Mouse (Mus musculus) cerebellum, adult (tissue): ENCODE measurements around the gene Eya3.
"Not testable (repeated sequence)": the region's sequence is repeated elsewhere in the genome, so short reads cannot be mapped to it uniquely, and the experiment has no call there.

Experiments used
- ATAC-seq: cut with Nextera tagmentation; 2 replicates; pipeline ENCODE4 v1.9.2; 2017; ENCODE audit warnings: mild to moderate bottlenecking, moderate library complexity, mixed read lengths; ENCODE audit not compliant: insufficient number of reproducible peaks, low FRiP score, low TSS enrichment

The Eya3 gene

GRCm38 (mm10) chr4:132735894-132736293 lies 97.1 kb downstream of the Eya3 start:
- ATAC-seq, result no peak

- ATAC-seq, result not testable (repeated sequence)
These were observed 98.4 kb downstream of the Eya3 start for GRCm38 (mm10) chr4:132737154-132737553.

DNA sequence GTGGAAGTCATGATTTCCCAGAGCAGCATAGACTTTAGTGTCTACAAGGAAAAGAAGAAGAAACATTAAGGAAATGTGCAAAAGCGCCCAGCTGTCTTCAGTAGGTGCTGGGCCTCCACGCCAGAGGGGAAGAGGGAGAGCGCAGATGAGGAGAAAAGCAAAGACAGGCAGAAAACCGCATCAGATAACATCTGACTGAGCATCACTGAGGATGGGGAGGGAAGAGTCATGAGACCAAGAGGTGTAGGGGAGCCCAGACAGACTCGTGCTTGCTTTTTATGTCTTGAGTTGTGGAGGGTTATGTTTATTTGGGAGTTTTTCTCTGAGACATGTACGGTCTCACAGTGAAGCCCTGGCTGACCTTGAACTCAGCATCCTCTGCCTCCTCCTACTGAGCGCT lies 102.7 kb downstream of the Eya3 start:
- ATAC-seq, result no peak

DNA sequence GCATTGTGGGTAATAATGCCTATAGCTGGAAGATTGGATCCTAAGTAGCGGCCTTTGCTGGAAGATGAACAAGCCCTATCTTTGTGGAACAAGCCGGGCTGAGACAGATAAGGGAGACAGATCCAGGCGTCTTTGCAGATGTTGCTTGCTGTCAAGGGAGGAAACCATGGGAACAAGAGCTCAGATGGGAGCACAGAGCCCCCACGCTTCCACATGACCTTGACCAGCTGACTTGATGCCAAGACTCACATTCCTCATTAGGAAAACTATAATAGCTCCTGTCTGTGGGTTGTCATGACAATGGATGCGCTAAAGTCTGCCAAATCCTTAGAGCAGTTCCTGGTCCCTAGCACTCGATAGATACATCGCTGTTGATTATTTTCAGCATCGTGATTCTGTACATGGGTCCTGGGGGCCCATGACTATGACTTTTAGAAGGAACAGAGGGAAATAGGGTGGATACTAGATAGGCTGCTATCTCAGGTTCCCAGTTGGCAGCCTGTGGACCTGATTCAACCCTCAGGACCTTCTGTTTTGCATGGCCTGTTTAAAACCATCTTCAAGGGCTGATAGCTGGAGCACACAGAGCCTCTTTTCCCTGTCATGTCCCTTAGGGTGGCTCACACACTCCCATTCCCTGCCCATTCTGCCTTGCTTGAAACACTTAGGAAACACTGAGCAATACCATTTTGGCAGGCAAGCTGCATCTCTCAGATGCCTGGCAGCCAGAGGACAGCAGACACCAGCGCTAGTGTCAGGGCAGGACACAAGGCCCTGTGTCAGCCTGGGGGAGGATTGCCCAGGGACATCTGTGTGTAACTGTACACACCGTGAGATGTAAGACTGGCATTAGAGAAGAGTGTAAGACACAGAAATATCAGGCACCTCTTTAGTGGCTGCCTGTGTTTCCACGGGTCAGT lies 105.5 kb downstream of the Eya3 start:
- ATAC-seq, result no peak

DNA sequence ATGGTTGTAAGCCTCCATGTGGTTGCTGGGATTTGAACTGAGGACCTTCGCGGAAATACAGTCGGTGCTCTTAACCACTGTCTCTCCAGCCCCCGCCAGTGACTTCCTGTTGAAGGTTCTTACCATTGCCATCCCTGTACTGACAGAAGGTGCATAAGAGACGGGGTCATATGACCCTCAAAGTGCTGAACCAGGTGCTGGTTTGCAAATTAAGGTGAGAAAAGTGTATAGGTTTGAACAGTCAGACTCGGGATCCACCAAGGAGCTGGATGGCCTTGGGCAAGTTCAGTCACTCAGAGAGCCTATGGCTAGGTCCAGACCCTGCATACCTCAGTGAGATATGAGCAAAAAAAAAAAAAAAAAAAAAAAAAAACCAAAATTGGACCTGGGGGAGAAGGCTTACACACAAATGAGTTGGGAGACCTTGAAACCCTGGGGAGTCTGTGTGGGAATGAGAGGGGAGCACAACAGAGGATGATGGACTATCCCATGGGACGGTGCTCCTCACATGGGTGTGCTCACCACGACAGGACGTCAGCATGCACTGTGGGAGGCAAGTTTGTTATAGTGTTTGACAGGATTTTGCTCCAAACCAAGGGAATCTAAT lies 108.2 kb downstream of the Eya3 start:
- no peak for ATAC-seq

DNA sequence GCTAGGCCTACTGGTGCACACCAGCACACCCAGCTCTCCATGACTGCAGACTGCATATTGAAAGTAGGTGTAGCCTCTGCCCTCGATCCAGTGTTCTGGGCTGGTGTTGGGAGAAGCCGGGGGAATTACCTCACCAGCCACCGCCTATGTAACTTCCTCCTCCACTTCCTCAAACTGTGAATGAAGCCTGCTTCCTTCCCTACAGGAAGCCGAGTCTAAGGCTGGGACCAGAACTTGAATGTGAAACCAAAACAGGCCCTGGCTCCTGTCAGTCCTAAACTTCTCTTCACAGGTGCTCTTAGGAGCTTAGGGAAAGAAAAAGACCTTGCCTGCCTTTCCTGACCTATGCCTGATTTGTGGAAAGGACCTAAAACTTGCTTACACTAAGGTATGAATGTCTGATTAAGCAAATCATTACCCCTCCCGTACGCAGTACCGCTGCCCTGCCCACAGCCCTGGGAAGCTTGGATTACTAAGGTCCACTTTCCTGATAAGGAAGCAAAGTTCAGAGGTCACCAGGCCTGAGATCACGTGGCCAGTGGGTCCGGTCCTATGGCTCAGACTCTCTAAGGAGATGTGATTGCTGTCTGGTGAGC lies 109.0 kb downstream of the Eya3 start:
- no peak for ATAC-seq

DNA sequence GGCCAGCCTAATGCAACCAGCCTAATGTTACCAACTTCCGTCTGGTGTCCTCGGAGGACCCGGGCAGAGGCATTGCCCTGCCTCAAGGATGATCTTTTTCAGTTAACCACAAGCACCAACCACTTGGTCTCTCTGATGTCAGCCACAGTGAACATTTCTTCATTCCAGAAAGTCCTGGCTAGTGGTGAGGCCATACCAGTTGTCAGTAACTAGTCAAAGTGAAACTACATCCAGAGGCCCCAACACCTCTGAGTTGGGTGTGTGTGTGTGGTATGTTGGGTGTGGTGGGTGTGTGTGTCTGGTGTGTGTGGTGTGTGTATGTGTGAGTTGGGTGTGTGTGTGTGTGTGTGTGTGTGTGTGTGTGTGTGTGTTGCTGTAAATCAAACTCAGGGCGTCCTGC lies 110.0 kb downstream of the Eya3 start:
- no peak for ATAC-seq

- ATAC-seq, result no peak
These were observed 110.6 kb downstream of the Eya3 start for GRCm38 (mm10) chr4:132749258-132749982.

DNA sequence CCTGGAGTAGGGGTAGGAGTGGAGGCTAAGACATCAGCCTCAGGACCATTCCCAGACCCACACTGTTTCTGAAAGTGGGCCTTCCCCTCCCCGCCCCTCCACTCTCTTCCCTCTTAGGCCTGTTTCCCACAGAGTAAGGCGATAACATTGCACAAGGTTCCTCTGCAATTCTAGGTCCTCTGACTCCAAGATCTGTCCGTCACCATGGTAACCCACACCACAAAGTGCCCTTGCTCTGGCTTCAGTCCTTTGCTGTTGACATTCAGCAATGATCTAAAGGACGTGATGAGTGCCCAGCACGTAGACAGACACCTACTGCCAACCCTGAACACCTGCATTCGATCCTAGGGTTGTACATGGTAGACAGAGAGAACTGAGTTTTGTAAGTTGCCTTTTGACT lies 114.2 kb downstream of the Eya3 start:
- ATAC-seq, result no peak

DNA sequence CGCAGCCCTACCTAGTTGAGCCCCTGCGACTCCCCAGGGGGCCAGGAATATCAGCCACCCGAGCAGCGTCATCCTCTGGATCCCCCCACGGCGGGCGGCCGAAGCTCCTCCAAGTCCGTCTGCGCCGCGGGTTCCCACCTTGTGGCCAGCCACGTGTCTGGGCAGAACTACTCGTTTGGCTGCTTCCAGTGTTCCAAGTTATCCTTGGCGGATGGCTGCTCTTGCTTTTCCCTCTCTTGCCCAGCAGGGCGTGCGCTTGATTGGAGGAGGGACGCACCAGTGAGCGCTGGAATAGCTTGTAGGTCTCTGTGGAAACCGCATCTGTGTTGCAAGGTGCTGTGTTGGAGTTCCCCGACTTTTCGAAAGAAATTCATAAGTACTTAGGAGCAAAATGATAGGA lies 118.2 kb downstream of the Eya3 start, which contains the start of gene Smpdl3b:
Smpdl3b (minus strand) TSS at position 279 of the 400 bp plus-strand sequence.
- ATAC-seq, result no peak; the same call in 1 of the 2 replicates

DNA sequence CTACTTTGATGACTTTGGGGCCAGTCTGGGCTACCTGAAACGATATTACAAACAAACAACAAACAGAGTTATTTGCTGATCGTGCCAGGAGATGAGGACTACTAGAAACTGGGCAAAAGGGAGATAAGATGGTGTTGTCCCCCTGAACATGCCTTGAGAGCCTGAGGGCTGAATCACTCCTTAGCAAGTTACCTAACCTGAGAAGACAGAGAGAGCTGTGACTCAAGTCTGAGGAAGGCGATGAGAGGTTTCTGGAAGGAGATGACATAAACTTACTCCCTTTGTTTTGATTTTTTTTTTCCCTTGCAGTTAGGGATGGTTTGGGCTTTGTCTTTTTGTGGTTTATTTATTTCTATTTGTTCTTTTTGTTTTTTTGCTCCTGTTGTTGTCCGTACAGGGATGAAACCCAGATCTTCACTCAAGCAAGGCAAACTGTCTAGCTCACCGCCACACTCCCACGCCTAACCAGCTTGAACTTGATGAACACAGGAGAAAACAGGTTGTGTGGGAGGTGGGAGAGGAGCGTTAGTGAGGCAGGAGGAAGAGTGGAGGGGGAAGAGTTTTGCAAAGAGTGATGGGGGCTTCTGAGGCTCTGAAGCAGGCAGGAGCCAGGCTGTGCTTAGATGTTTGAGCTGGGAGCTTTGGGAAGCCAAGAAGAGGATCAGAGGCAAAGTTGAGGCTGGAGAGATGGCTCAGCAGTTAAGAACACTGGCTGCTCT lies 119.0 kb downstream of the Eya3 start:
- no peak for ATAC-seq

DNA sequence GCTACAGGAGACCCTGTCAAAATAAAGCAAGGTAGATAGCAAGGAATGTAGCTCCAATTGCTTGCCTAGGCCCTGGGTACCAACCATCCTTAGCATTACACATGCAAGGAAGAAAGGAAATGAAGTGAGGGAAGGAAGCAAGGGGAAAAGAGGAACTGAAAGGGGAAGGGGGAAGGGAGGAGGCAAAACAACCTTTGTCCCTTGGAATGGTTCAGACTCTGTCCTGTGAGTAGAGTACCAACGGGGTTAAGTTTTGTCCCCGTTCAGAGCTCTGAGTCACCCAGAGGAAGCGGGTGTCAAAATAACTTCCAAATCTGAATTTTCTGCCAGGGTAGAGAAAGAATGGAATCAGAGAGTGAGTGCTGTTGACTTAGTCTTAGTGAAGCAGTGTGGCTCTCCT lies 121.5 kb downstream of the Eya3 start:
- ATAC-seq, result no peak

GRCm38 (mm10) chr4:132762602-132763001 lies 123.8 kb downstream of the Eya3 start:
- no peak for ATAC-seq

DNA sequence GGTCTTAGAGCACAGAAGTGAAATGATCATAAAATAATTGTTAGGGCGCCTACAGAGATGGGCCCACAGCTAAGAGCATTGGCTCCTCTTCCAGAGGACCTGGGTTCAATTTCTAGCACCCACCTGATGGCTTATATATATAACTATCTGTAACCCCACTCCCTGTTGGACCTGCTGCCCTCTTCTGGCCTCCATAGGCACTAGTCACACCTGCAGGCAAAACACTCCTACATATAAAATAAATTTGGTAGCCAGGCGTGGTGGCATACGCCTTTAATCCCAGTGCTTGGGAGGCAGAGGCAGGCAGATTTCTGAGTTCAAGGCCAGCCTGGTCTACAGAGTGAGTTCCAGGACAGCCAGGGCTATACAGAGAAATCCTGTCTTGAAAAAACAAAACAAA lies 124.3 kb downstream of the Eya3 start:
- not testable (repeated sequence) for ATAC-seq

GRCm38 (mm10) chr4:132767914-132768876 lies 129.4 kb downstream of the Eya3 start, which contains the start of gene Rpa2:
TSS of gene Rpa2 (plus strand) at chr4:132768332.
- ATAC-seq, result peak; percentile 98

DNA sequence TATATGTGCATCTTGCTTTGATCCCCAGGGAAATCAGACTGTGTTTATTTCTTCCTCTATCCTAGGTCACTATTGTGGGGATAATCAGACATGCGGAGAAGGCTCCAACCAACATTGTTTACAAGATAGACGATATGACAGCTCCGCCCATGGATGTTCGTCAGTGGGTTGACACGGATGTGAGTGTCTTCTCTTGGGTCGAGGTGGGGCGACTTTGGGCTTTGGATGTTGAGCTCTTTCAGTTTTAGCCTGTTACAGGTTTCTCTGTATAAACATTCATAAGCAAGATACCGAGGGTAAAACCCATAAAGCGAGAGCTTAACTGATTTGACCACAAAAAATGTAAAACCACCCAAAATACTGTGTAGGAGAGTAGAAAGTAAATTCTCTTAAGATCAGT lies 133.0 kb downstream of the Eya3 start:
- ATAC-seq, result no peak
